ENCODE assay signal across 32 mouse cellular contexts in the genomic region with DNA sequence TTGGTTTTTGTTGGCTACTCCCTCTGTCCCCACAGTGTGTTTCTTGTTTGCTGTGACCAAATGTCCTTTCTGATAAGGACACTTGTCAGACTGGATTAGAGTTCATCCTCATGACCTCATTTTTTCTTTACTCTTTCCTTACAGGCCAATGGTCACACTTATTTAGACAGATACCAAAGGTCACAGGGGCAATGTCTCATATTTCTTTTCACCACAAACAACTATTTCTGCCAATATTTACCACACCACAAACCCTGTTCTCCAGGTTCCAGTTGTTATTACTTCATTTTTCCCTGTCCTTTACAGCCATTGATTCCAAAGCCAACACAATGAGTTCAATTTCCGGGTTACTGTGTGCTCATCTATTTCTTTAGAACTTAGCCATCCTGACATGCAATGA. TPM values are rescaled to one million over a fixed set of nuclear protein-coding genes. Genes with fewer than 3 reads are reported as not detected.
DNase-seq lines count a peak whose midpoint lies in the region; ATAC-seq and TF ChIP-seq lines count a peak whose summit lies in the region.
"Had no signal": no experiment of that assay in that cellular context is flagged by ENCODE, and none has a peak within 500 bp of the region (broad histone marks: within the 10 kb centered on the region; RNA-seq: fewer than 3 reads in every experiment).

No protein-coding gene starts in this region.

- peak overlapping the region; percentile 78 for H3K9ac ChIP-seq in liver, embryonic 12.5 days
- no peak overlapping the region; the same call in 1 of the 2 replicates for H3K9ac ChIP-seq in liver, postnatal 0 days (replicated peaks)
- H3K9ac ChIP-seq in hindbrain, embryonic 12.5 days: no peak overlapping the region
- H3K9ac ChIP-seq: lung, embryonic 15.5 days; midbrain, embryonic 12.5 days; neural tube, embryonic 12.5 days had no signal

- 70% methylated on average over 1 of the region's 1 CpGs for WGBS in liver, embryonic 12.5 days (ENCODE audit: insufficient replicate concordance)
- 58% methylated on average over 1 of the region's 1 CpGs for WGBS in liver, postnatal 0 days (ENCODE audit: insufficient replicate concordance)
- WGBS in forebrain, embryonic 10.5 days: 79% methylated on average over 1 of the region's 1 CpGs
- WGBS in hindbrain, embryonic 12.5 days: 76% methylated on average over 1 of the region's 1 CpGs

- no peaks in the 10 kb centered on the region for H3K9me3 ChIP-seq in liver, embryonic 12.5 days (replicated peaks)
- H3K9me3 ChIP-seq in liver, postnatal 0 days (ENCODE audit: low read length): no peaks in the 10 kb centered on the region
- H3K9me3 ChIP-seq in forebrain, embryonic 10.5 days: no peaks in the 10 kb centered on the region
- H3K9me3 ChIP-seq in hindbrain, embryonic 12.5 days (replicated peaks): no peaks in the 10 kb centered on the region
- H3K9me3 ChIP-seq: hindbrain, embryonic 10.5 days; lung, embryonic 15.5 days; midbrain, embryonic 12.5 days; neural tube, embryonic 12.5 days had no signal

- peak; percentile 9 for DNase-seq in retina, embryonic 14.5 days (ENCODE audit: low spot score)
- no peak for DNase-seq in retina, postnatal 1 day
- DNase-seq in liver, postnatal 0 days: no peak
- DNase-seq in forebrain, embryonic 10.5 days (ENCODE audit: extremely low spot score, low spot score): no peak
- DNase-seq in gastrocnemius, postnatal 10 days: no peak
- DNase-seq: adrenal gland, postnatal 14 days; cerebellum, adult 18-20 months; heart, postnatal 14 days; kidney, postnatal 36 days; lung, postnatal 4 days; right cerebral cortex, postnatal 14 days had no signal

- H3K4me1 ChIP-seq in liver, embryonic 12.5 days: peaks cover 71% of the 10 kb centered on the region
- H3K4me1 ChIP-seq in liver, postnatal 0 days (ENCODE audit: insufficient read depth): peaks cover 40% of the 10 kb centered on the region
- H3K4me1 ChIP-seq in forebrain, embryonic 10.5 days: 0 out of 2 replicates have a peak, but pooled peaks cover 6% of the 10 kb centered on the region
- peaks cover 4% of the 10 kb centered on the region; the same call in 1 of the 2 replicates for H3K4me1 ChIP-seq in hindbrain, embryonic 12.5 days
- H3K4me1 ChIP-seq: neural tube, embryonic 12.5 days had no signal

- H3K4me2 ChIP-seq in liver, embryonic 12.5 days: peak overlapping the region; percentile 78
- H3K4me2 ChIP-seq in liver, postnatal 0 days (ENCODE audit: low read depth, low read length): peak overlapping the region; percentile 70
- H3K4me2 ChIP-seq in hindbrain, embryonic 12.5 days (replicated peaks): no peak overlapping the region
- H3K4me2 ChIP-seq: lung, embryonic 15.5 days; midbrain, embryonic 12.5 days; neural tube, embryonic 12.5 days had no signal

- H3K4me3 ChIP-seq in liver, embryonic 12.5 days: peak overlapping the region; percentile 52
- H3K4me3 ChIP-seq in liver, postnatal 0 days (ENCODE audit: low read depth, low read length): 0 out of 2 replicates have a peak overlapping the region, but pooled peaks have one; percentile 37
- H3K4me3 ChIP-seq in forebrain, embryonic 10.5 days: no peak overlapping the region
- H3K4me3 ChIP-seq in hindbrain, embryonic 12.5 days: no peak overlapping the region
- H3K4me3 ChIP-seq: hindbrain, embryonic 10.5 days; layer of hippocampus, adult 2 months; lung, embryonic 15.5 days; midbrain, embryonic 12.5 days; myocyte; neural tube, embryonic 12.5 days had no signal

- 0 out of 2 replicates have a peak, but pooled peaks cover 3% of the 10 kb centered on the region for H3K36me3 ChIP-seq in liver, embryonic 12.5 days
- no peaks in the 10 kb centered on the region; the same call in 1 of the 2 replicates for H3K36me3 ChIP-seq in liver, postnatal 0 days (replicated peaks; ENCODE audit: insufficient read depth, low read length)
- no peaks in the 10 kb centered on the region for H3K36me3 ChIP-seq in forebrain, embryonic 10.5 days (replicated peaks)
- no peaks in the 10 kb centered on the region for H3K36me3 ChIP-seq in hindbrain, embryonic 12.5 days
- H3K36me3 ChIP-seq: hindbrain, embryonic 10.5 days; lung, embryonic 15.5 days; midbrain, embryonic 12.5 days; neural tube, embryonic 12.5 days had no signal

- H3K27me3 ChIP-seq in liver, embryonic 12.5 days (replicated peaks): no peaks in the 10 kb centered on the region
- H3K27me3 ChIP-seq in liver, postnatal 0 days (ENCODE audit: insufficient read depth, low read length): no peaks in the 10 kb centered on the region
- no peaks in the 10 kb centered on the region for H3K27me3 ChIP-seq in forebrain, embryonic 10.5 days (ENCODE audit: poor library complexity, severe bottlenecking)
- H3K27me3 ChIP-seq in hindbrain, embryonic 12.5 days: no peaks in the 10 kb centered on the region
- H3K27me3 ChIP-seq: CH12.LX; lung, embryonic 15.5 days; megakaryocyte, embryonic 14.5 days; midbrain, embryonic 12.5 days; neural tube, embryonic 12.5 days had no signal

- H3K27ac ChIP-seq in liver, embryonic 12.5 days: peak overlapping the region; percentile 96
- peak overlapping the region; percentile 90 for H3K27ac ChIP-seq in liver, postnatal 0 days (ENCODE audit: low read depth)
- H3K27ac ChIP-seq in forebrain, embryonic 10.5 days: no peak overlapping the region
- H3K27ac ChIP-seq in hindbrain, embryonic 12.5 days: no peak overlapping the region
- H3K27ac ChIP-seq: hindbrain, embryonic 10.5 days; hindbrain, postnatal 0 days; layer of hippocampus, adult 2 months; lung, embryonic 15.5 days; midbrain, embryonic 12.5 days; neural tube, embryonic 12.5 days had no signal

- no peak for TF ChIP-seq EP300 in liver, postnatal 0 days (IDR thresholded peaks at IDR 0.05; ENCODE audit: low read depth)

- peak; percentile 39 for ATAC-seq in erythroblast, adult 5-6 weeks (replicated peaks; ENCODE audit: low FRiP score, poor library complexity, severe bottlenecking)
- no peak; the same call in 1 of the 2 replicates for ATAC-seq in liver, embryonic 12.5 days
- ATAC-seq in liver, postnatal 0 days: peak; percentile 35
- ATAC-seq in hindbrain, embryonic 12.5 days (ENCODE audit: low FRiP score): no peak
- ATAC-seq: forebrain, embryonic 16.5 days; hindbrain, postnatal 0 days had no signal

- no peak for TF ChIP-seq CTCF in liver, postnatal 0 days (IDR thresholded peaks at IDR 0.05; ENCODE audit: low read depth)

RNA-seq across cellular contexts. Expression of a gene that starts 4.6 kb away (rescaled TPM):
- total RNA-seq in erythroblast, adult 5-6 weeks (2015; ENCODE audit: low replicate concordance): 24.2 and 40.5 TPM in 2 replicates
- total RNA-seq in erythroblast, adult 5-6 weeks (2017; ENCODE audit: low replicate concordance): 25.4 and 36.4 TPM in 2 replicates
- 4.2 and 5.2 TPM in 2 replicates for polyA plus RNA-seq in liver, embryonic 12.5 days (2016; fragmentation: Nextera tagmentation; extraction: Ambion mirVana)
- 2.9 TPM in 2 replicates for polyA plus RNA-seq in liver, postnatal 0 days (2015; fragmentation: Nextera tagmentation; extraction: Ambion mirVana)
- polyA plus RNA-seq in forebrain, embryonic 10.5 days (2016; fragmentation: Nextera tagmentation; extraction: Ambion mirVana): 0.44 and 0.71 TPM in 2 replicates
- 0.88 and 1.4 TPM in 2 replicates for polyA plus RNA-seq in hindbrain, embryonic 12.5 days (2016; fragmentation: Nextera tagmentation; extraction: Ambion mirVana)
- total RNA-seq in gastrocnemius, postnatal 10 days (2021): 1 to 10 TPM; 2.5 to 3.6 TPM

RNA-seq across cellular contexts. Expression of a gene that starts 33.4 kb away (rescaled TPM):
- total RNA-seq in erythroblast, adult 5-6 weeks (2015; ENCODE audit: low replicate concordance): 10.9 and 13.3 TPM in 2 replicates
- total RNA-seq in erythroblast, adult 5-6 weeks (2017; ENCODE audit: low replicate concordance): 10.1 and 11.4 TPM in 2 replicates
- polyA plus RNA-seq in liver, embryonic 12.5 days (2016; fragmentation: Nextera tagmentation; extraction: Ambion mirVana): 2.1 and 2.4 TPM in 2 replicates
- polyA plus RNA-seq in liver, postnatal 0 days (2015; fragmentation: Nextera tagmentation; extraction: Ambion mirVana): 1.7 and 2.2 TPM in 2 replicates
- 0.42 and 0.64 TPM in 2 replicates for polyA plus RNA-seq in forebrain, embryonic 10.5 days (2016; fragmentation: Nextera tagmentation; extraction: Ambion mirVana)
- 1.5 and 1.8 TPM in 2 replicates for polyA plus RNA-seq in hindbrain, embryonic 12.5 days (2016; fragmentation: Nextera tagmentation; extraction: Ambion mirVana)
- 1 to 10 TPM; 3.6 to 3.9 TPM for total RNA-seq in gastrocnemius, postnatal 10 days (2021)

RNA-seq across cellular contexts. Expression of a gene that starts 57.6 kb away (rescaled TPM):
- 0.63 TPM in 1 of 2 replicates, not detected in the other for total RNA-seq in erythroblast, adult 5-6 weeks (2015; ENCODE audit: low replicate concordance)
- not detected in 2 replicates for total RNA-seq in erythroblast, adult 5-6 weeks (2017; ENCODE audit: low replicate concordance)
- not detected in 2 replicates for polyA plus RNA-seq in liver, embryonic 12.5 days (2016; fragmentation: Nextera tagmentation; extraction: Ambion mirVana)
- polyA plus RNA-seq in liver, postnatal 0 days (2015; fragmentation: Nextera tagmentation; extraction: Ambion mirVana): 0.15 TPM in 1 of 2 replicates, not detected in the other
- polyA plus RNA-seq in forebrain, embryonic 10.5 days (2016; fragmentation: Nextera tagmentation; extraction: Ambion mirVana): not detected in 2 replicates
- 0.10 and 0.31 TPM in 2 replicates for polyA plus RNA-seq in hindbrain, embryonic 12.5 days (2016; fragmentation: Nextera tagmentation; extraction: Ambion mirVana)
- not detected for total RNA-seq in gastrocnemius, postnatal 10 days (2021)
- total RNA-seq: common myeloid progenitor, adult 5-6 weeks; gastrocnemius, adult 8-10 months; hindbrain, postnatal 0 days; layer of hippocampus, adult 2 months; layer of hippocampus, postnatal 14 days; left cerebral cortex, adult 8-10 months; left cerebral cortex, postnatal 36 days had no signal
- polyA plus RNA-seq: kidney, embryonic 14.5 days; small intestine, adult 2 months; stomach, embryonic 14.5 days had no signal

Comparison
In these comparisons a context has a peak if more than half of its experiments do, and no peak if none do; other contexts are left out.
1. ATAC-seq: peak in erythroblast, adult 5-6 weeks (single experiment) and liver, postnatal 0 days (single experiment); none in liver, embryonic 12.5 days (single experiment) and hindbrain, embryonic 12.5 days (single experiment).
2. H3K27ac ChIP-seq: peak in liver, embryonic 12.5 days (single experiment) and liver, postnatal 0 days (single experiment); none in forebrain, embryonic 10.5 days (single experiment) and hindbrain, embryonic 12.5 days (single experiment).
3. H3K4me3 ChIP-seq: peak in liver, embryonic 12.5 days (single experiment) and liver, postnatal 0 days (single experiment); none in forebrain, embryonic 10.5 days (single experiment) and hindbrain, embryonic 12.5 days (single experiment).